Mouse (Mus musculus) fat pad, adult 2 months (tissue): ENCODE data around the gene Myo1d.

Experiments
- DNase-seq: peaks from one replicate; pipeline ENCODE4 v3.0.0-alpha.2; 2011; ENCODE audit warnings: low read depth, low spot score; ENCODE audit errors: extremely low read depth

Gene Myo1d

GRCm38 (mm10) chr11:80783460-80783859 is 3.6 kb upstream of the Myo1d start:
- DNase-seq, result no peak

DNA sequence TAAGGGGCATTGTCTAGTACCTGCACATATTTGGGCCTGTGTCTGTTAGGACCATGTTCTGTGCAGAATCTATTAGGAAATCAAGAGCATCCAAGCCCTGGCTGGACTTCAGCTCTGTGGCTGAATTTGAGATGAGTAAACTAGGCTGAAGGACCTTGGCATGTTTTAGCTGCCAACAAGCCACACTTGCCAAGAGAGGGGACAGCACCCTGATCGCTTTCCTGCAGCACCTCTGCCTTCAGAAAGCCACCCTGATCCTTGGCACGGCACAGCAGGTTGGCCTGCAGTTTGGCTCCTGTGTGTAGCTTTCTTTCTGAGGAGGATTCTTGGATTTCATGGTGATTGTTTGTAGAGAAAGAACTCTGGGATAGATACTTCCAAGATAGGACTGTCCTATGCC is 1.7 kb upstream of the Myo1d start:
- DNase-seq, result no peak

DNA sequence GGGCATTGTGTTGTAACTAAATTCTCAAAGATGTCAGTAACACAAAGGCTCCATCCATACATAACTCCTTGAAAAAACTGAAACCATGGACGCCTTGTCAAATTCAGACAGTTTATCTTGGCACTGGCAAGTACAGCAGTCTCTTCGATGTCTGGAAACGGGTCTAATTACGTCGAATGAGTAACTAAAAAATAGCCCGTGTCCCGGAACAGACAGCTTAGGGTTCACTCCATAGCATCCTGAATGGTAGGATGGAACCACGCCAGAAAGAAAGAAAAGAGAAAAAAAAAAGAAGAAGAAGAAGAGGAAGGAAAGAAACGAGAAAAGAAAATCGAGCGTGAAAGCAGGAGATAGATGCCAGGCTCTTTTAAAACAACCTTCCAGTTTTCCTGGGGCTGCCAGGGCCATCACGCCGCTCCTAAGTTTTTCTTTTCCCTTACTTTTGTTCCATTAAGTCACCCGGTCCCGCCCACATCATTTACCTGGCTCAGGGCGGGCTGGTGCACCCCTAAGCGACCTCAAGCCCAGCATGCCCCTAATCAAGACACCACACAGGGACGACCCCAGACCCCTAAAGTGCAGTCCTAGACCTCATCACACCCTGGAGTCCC is 804 bp downstream of the Myo1d start:
- DNase-seq, result no peak

- DNase-seq, result no peak
These were observed 1.7 kb downstream of the Myo1d start for GRCm38 (mm10) chr11:80778157-80778556.

DNA sequence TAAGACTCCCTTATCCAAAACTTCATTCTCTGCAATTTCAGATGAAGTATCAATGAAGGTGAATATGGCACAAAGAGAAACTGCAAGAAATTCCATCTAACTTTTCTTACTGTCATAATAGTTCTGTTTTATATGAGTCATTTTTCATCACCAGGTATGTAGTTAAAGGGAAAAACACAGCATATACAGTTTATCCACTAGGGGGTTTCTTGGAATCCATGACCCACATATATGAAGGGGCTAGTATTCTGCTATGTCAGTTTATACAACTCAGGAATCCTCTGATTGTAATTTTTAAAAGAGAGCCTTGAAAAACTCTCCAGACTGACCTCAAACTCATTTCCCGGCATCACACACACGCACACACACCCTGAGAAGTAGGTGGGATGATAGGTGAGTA is 2.1 kb downstream of the Myo1d start:
- no peak for DNase-seq

GRCm38 (mm10) chr11:80775535-80775934 is 4.3 kb downstream of the Myo1d start:
- no peak for DNase-seq

GRCm38 (mm10) chr11:80772595-80773210 is 7.1 kb downstream of the Myo1d start:
- DNase-seq, result no peak

- no peak for DNase-seq
These were observed 8.1 kb downstream of the Myo1d start for GRCm38 (mm10) chr11:80771596-80772250.

GRCm38 (mm10) chr11:80771186-80771585 is 8.6 kb downstream of the Myo1d start:
- DNase-seq, result no peak

DNA sequence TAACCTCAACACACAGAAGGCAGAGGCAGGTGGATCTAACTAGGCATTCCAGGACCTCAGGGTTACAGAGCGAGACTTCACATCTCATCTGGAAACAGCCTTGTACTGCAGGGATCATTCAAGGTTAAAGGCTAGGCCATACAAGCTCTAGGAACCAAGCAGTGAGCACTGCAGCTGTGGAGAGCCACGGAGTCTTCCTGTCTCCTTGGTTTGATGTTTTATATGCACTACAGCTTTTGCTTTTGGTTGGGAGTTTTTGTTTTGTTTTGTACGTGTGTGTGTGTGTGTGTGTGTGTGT is 12.6 kb downstream of the Myo1d start:
- no peak for DNase-seq

- no peak for DNase-seq
These were observed 13.1 kb downstream of the Myo1d start for GRCm38 (mm10) chr11:80766472-80767319.

DNA sequence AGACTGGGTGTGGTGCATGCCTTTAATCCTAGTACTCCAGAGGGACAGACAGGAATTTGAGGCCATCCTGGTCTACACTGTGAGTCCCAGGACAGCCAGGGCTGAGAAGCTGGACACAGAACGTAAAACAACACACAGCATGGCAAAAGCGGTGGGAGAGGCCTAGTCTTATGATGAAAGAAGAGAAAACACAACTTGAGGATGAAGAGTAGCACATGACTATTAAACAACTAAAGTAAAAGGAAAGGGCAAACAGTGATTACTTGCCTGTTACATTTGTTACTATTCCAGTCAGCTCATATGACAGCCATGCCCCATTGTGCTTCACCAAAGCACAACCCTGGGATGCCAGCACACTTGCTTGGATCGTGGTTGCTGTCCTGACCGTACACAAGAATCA is 13.8 kb downstream of the Myo1d start:
- DNase-seq, result no peak

- no peak for DNase-seq
These were observed 17.8 kb downstream of the Myo1d start for GRCm38 (mm10) chr11:80762066-80762465.

GRCm38 (mm10) chr11:80761285-80761974 is 18.4 kb downstream of the Myo1d start:
- no peak for DNase-seq

DNA sequence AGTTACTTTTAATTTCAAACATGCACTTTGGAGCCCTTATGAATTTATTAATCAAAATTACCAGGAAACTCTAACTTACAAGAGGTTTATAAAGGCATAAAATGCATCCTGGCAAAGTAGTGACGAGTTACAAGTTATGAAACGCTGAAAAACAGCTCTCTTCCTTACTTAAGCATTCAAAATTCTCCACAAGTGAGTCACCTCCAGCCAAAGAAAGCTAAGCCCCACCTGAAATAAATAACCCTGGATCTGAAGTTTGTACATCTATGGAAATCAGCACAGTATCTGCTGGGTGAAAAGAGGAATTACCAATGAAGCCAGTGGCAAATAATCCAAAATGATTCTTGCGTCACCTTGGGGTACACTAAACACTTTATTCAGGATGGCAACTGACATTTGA is 20.8 kb downstream of the Myo1d start:
- DNase-seq, result no peak

- DNase-seq, result no peak
These were observed 25.6 kb downstream of the Myo1d start for GRCm38 (mm10) chr11:80754201-80754600.

- no peak for DNase-seq
These were observed 28.7 kb downstream of the Myo1d start for GRCm38 (mm10) chr11:80751168-80751567.

- DNase-seq, result no peak
These were observed 30.6 kb downstream of the Myo1d start for GRCm38 (mm10) chr11:80749187-80749586.

GRCm38 (mm10) chr11:80745426-80745825 is 34.4 kb downstream of the Myo1d start:
- DNase-seq, result no peak

- no peak for DNase-seq
These were observed 35.9 kb downstream of the Myo1d start for GRCm38 (mm10) chr11:80743823-80744410.

- no peak for DNase-seq
These were observed 37.4 kb downstream of the Myo1d start for GRCm38 (mm10) chr11:80742462-80742861.
